Mouse (Mus musculus): Measurements from ENCODE around the gene Nsun4.

The Nsun4 gene

GRCm38 (mm10) chr4:116047681-116048080, 6.0 kb downstream of the Nsun4 start:
- no peak for DNase-seq (ENCODE audit: low spot score)

GRCm38 (mm10) chr4:116046604-116047003, 7.1 kb downstream of the Nsun4 start:
- DNase-seq (ENCODE audit: low spot score) = no peak

- DNase-seq (ENCODE audit: low spot score) = no peak
Measured at GRCm38 (mm10) chr4:116042186-116042585, 11.5 kb downstream of the Nsun4 start.

DNA sequence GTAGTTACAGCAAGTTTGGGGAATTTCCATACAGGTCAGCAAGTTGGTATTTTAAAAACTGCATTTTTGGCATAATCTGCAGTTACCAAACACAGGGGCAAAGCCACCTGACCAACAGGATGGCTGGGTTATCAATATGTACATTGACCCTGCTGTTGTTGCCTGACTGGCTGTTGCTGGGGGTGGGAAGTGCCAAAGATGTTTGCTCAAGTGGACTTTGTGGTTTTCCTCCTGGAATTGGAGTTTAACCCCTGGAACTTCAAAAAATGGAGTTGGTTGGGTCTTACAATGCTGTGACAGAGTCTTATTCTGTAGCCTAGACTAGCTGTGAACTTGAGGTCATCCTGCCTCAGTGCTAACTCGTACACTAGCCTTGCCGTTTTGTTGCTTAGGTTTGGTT, 13.2 kb downstream of the Nsun4 start:
- DNase-seq (ENCODE audit: low spot score) = no peak

DNA sequence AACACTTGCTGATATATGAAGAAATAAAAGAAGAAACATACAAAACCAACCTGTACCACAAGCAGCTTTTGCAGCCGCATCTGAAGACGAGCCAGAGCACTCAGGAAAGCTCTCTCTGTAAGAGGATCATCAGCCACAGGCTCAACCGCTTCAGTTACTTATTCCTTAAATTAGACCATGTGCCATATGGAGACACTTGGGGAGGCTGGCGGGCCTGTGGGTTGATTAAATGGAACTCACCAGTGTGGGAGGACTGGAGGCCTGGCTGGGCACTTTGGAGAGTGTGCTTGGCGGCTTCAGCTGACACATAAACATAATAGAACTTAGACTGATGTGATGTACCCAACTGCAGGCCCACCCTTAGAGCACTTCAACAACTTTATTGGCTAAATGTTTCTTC, 20.3 kb downstream of the Nsun4 start:
- no peak for DNase-seq (ENCODE audit: low spot score)

- no peak for DNase-seq (ENCODE audit: low spot score)
Measured at GRCm38 (mm10) chr4:116032906-116033305, 20.8 kb downstream of the Nsun4 start.

GRCm38 (mm10) chr4:116017902-116018746, 35.6 kb downstream of the Nsun4 start, which contains the start of gene Faah:
Gene Faah, minus strand, starts transcription at chr4:116017926.
- no peak for DNase-seq (ENCODE audit: low spot score)

- peak; percentile 80 for DNase-seq (ENCODE audit: low spot score)
Measured at GRCm38 (mm10) chr4:116017300-116017901, 36.3 kb downstream of the Nsun4 start.

DNA sequence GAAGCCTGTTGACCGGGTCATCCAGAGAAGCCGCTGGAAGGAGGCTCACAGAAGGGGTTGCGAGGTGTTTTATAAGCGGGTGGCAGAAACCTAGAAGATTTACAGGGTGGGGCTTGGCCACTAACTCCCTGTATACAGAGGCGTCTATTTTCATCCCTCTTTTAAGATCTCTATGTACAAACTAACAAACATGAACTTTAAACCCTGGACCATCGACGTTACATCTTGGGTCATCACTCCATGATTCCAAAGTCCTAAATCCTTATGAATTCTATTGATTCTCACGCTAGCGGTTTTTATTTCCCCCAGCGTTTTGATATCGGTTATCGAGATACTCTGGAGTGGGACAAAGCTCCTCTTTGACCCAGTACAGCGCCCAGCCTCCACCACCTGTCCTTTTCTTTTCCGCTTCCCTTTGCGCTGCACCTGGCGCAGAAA, 36.8 kb downstream of the Nsun4 start:
- DNase-seq (ENCODE audit: low spot score) = no peak

- DNase-seq (ENCODE audit: low spot score) = no peak
Measured at GRCm38 (mm10) chr4:116016396-116016795, 37.3 kb downstream of the Nsun4 start.

DNA sequence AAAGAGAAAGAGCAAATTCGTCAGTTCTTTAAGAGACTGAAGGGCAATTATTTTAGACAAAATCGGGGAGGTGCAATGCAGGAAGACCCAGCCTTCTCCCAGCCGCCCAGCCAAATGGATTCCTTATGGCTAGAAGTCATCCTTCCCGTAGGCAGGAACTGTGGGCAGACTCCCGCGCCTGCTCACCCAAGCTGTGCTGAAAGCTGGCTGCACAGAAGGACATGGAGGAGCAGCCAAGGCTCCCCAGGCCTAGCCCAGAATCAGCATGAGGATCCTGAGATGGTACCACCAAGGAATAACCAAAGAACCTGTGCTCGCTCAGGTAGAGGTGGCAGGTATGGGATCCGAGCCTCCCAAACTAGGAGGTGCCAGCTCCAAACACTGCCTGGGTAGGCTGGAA, 37.7 kb downstream of the Nsun4 start:
- DNase-seq (ENCODE audit: low spot score) = no peak

GRCm38 (mm10) chr4:116015502-116015901, 38.2 kb downstream of the Nsun4 start:
- DNase-seq (ENCODE audit: low spot score) = no peak

GRCm38 (mm10) chr4:116010186-116010585, 43.5 kb downstream of the Nsun4 start:
- no peak for DNase-seq (ENCODE audit: low spot score)

GRCm38 (mm10) chr4:116001206-116001605, 52.5 kb downstream of the Nsun4 start:
- no peak for DNase-seq (ENCODE audit: low spot score)

- DNase-seq (ENCODE audit: low spot score) = no peak
Measured at GRCm38 (mm10) chr4:116000671-116001070, 53.0 kb downstream of the Nsun4 start.

DNA sequence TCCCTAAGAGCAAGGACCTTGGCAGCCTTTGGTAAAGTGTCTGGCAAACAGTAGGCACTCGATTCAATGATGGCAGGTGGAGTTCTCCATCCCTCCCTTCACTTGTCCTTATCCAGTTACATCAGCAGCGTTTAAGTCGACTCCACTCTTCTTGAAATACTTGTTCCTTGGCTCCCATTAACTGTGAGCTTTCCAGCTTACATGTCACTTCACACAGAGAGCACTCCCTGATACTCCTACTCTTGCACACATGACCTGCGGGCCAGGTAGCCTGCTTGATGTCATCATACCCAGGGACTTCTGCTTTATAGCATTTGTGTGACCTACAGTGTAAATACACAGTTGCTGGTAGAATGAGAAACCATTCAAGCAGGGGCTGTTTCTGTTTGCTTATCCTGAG, 56.9 kb downstream of the Nsun4 start:
- DNase-seq (ENCODE audit: low spot score) = no peak

- DNase-seq (ENCODE audit: low spot score) = no peak
Measured at GRCm38 (mm10) chr4:115995376-115995730, 58.3 kb downstream of the Nsun4 start.

DNA sequence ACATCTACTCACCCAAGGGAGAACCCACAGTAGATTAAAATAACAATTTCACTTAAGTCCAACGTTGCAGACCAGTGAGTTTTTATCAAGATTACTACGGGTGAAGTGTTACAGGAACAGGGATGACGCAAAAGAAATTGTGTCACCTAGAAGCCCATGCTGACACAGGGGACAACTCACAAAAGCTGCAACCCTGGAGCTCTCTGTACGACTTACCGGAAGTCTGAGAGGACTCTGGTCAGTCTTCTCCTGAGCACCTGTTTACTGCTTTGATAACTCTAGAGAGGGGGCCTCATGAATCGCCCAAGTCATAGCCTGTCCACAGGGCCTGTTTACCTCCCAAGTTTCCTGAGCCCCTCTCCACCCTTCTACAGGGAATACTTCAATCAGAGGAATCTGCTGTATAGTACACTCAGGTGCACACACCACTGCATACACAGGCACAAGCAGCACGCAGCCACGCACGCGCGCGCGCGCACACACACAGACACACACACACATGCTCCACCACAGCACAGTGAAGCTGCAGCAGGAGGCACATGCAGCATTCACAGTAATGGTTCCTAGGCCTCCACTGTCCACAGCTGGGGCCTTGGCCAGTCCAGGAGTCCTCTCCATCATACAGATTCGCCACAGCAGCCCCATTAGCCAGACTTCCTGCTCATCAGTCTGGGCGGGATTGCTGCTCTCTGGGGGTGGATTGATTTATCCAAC, 58.9 kb downstream of the Nsun4 start:
- no peak for DNase-seq (ENCODE audit: low spot score)

DNA sequence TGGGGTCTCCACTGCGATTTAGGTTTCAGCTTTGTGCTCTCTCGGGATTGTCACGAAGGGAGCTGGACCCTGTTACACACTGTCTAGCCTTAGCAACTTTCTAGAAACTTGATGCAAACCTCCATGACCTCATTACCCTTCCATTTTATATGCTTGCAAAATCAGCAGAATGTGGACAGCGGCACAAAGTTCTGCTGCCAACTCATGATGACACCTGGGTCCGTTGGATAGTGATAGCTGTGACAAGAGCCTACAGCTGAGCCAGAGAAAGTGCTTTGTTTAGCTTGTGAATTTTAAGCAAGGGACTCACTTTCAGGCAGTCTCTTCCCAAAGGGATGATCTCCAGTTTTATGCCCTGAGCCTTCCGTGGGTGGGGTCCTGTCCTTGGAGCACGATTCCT, 64.3 kb downstream of the Nsun4 start:
- DNase-seq (ENCODE audit: low spot score) = no peak

- no peak for DNase-seq (ENCODE audit: low spot score)
Measured at GRCm38 (mm10) chr4:115987858-115988530, 65.7 kb downstream of the Nsun4 start.

GRCm38 (mm10) chr4:115987436-115987835, 66.2 kb downstream of the Nsun4 start:
- no peak for DNase-seq (ENCODE audit: low spot score)

DNA sequence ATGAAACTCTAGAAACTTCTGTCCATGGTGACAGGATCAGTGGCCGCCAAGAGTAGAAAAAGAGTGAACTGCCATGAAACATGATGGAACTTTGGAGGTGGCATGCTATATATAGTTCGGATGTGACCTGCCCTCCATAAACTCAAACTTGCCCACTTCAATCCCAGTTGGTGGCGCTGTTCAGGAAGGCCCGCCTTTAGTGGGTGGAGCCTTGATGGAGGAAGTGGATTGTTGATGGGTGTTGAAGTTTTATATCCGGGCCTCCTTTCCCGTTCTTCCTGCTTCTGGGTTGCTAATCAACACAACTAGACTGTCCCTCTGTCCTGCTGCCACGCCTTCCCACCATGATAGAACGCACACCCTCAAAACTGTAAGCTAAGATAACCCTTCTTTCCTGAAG, 68.7 kb downstream of the Nsun4 start:
- peak; percentile 49 for DNase-seq (ENCODE audit: low spot score)

Measured in embryo, embryonic 10 days (tissue).